Mouse (Mus musculus) heart, adult 11 months (tissue): ENCODE results near the gene Kcnq2.

Experiments used
- DNase-seq: peaks from one replicate; pipeline ENCODE4 v3.0.0; 2022

Kcnq2 gene

DNA sequence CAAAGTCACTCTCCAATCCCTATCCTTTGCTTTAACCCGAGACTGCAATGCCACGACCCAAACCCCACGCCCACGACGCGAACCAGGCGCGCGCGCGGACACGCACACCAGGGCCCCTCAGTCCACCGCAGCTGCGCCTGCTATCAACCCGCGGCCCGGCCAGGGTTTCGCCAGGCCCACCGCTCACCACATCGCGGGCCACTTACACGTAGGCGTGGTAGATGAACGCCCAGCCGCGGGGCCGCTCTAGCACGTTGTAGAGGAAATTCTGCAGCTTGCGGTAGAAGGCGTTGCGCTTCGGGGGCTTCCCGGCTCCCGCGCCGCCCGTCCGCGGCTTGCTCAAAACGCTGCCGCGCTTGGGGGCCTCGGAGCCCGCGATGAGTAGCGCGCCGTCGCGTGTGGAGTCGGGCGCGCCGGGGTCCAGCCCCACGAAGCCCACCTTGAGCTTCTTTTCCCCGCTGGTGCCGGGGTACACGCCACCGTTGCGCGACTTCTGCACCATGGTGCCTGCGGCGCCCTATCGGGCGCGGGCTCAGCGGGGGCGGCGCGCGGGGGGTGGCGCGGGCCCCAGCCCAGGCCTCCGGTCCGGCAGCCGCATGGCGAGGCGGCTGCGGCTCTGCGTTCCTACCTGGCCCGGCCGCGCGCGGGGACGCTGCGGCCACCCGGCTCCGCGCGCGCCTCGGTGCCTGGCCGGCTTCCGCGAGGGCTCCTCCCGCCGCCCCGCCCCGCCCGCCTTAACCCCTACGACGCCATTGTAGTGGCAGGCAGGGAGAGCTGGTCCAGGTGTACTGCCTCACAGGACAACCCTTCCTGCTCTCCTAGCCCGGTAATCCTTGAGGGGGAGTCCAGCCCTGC is at the start of gene Kcnq2:
Gene Kcnq2, minus strand, starts transcription at position 710 of the 855 bp plus-strand sequence.
- DNase-seq: no peak

DNA sequence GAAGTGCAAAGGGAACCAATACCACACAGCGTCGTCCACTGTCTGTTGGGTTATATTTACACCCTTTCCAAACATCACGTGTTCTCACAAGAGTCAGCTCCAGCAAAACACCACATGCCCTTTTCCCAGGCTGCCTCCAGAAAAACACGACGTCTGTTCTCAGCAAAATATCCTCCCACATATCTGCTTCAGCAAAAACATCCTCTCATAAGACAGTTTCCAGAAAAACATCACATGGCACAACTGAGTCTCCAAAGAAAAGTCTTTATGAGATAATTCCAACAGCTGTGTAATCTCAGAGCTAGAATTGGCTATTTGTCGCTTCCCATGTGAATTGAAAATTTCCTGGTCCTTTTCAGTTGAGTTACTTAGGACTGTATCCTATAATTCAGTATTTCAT is 45.8 kb upstream of the Kcnq2 start:
- peak; percentile 93 for DNase-seq

DNA sequence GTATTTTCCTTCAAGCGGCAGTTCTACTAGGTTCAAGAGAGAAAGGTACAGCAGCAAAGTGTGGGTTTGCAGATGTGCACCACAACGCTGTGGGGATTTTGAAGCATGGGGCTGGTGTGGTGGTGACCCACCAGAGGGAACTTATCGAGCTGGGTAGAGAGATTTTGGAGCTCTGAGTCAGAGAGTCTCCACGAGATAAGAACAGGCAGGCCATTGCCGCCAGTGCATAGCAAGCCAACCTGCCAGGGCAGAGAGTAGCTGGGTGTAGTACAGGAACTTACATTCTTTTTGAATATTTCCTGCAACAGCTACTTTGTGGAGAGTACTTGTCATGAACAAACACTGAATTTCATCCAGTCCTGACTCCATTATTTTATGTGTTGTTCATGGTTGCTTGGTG is 43.4 kb upstream of the Kcnq2 start:
- no peak for DNase-seq

DNA sequence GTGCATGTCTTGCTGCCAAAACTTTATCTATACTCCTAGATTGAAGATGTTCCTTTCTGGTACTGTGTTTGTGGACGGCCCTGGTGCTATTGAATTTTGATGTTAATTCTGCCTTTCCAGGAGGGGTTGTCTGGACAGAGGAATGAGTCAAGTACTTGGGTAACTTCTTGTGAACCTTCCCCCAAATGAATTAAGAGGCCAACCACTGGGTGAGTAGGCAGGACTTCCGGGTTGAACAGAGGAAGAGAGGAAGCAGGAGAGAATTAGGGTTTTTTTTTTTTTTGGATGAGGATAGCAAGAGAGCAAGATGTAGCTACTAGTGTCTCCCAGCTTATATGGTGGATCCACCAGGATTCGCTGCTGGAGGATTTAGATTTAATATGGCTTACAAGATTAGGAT is 42.9 kb upstream of the Kcnq2 start:
- DNase-seq: no peak

DNA sequence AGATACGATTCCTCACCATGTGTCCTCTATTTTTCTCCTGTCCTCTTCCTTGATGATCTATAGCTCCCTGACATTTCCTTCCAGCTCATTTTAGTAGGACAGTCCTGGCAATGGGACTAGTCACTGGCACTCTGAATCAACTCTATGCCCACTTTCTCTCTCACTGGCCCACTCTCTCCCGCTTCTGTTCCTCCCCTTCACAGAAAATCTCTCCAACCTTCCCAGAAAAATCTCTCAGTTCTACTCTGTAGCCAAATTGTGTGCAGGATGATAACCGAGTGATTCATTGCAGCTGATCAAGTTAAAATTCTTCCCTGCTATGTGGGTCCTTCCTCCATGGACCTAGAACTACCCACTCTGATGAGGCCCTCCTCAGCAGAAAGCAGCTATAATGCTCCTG is 39.5 kb upstream of the Kcnq2 start:
- no peak for DNase-seq

DNA sequence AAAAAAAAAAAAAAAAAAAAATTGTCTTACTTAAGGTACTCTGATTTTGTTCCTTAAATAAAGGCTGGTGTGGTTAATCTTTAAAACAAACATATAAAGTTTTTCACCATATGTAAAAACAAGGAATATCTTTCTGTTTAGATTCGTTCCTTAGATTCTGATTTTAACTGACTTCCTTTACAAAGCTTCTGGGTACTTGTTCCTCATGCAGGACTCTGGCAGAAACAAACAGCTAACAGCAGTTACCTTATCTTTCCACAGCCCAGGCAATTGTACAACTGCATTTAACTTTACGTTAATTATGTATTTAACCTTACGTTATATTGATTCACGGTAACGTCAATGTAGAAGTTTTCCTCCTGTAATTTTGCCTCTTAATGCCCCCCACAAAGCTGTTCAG is 31.4 kb upstream of the Kcnq2 start:
- no peak for DNase-seq

DNA sequence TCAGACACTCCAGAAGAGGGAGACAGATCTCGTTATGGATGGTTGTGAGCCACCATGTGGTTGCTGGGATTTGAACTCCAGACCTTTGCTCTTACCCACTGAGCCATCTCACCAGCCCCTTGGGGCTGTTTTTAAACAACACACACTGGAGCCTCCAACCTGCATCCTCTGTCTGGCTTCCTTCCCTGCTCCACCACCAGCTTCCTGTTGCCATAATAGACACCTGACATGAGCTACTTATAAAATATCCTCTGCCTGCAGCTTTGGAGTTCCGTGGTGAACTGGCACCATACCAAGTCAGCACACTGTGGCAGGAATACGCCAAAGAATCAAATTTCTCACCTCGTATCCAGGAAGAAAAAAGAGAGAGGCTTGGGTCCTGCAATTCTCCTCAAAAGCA is 25.7 kb upstream of the Kcnq2 start:
- DNase-seq: no peak

DNA sequence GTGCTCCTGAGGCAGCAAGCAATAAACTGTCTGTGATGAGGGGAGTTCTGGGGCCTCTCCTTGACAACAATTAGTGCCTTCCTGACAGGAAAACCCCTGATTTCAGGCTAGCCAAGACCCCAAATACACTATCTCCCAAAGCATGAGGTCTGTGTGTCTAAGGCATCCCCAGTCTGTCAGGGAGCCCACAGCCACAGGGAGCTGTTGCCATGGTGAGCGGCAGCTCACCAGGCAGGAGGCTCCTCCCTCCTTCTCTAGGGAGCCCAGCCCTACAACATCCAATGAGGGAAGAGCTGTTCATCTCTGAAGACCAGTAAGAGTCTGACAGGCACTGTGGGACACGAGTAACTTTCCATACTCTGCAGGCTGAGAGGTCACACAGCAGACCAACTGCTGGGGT is 24.7 kb upstream of the Kcnq2 start:
- peak; percentile 97 for DNase-seq

DNA sequence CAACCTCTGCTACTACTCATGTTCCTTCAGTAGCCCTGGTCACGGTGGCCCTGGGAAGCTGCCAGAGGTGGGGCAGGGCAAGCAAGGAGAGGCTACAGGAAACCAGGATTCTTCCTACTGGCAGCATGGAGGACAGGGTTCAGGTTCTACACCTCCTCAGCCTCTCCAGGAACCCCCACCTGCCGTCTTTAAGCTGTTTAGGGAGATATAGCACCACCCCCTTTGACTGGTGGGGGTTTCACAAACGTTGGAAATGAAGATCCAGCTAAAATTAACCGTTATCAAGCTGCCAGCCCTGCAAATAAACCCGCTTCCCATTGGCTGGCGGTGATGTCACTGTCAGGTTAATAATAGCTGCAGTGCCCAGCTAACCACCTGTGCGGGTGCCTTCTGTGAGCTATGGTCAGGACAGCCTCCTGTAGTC is 24.0 kb upstream of the Kcnq2 start:
- peak; percentile 98 for DNase-seq

DNA sequence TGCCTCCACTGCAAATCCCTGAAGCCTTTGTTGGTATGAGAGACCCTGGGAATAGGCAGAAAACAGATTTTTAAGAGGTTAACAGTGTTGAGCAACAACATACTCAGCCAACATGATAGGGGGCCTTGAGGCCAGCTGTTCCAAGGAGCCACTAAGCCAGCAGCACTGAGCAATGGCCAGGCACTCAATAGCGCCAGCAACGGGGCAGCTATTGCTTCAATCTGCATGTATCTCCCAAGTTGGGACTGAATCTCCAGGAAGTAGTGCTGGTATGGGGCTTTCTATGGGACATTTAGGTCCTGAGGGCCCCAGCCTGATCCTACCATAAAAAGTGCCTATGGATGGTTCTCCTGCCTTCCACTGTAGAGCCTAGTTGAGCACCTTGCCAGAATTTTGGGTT is 23.4 kb upstream of the Kcnq2 start:
- peak; percentile 97 for DNase-seq

DNA sequence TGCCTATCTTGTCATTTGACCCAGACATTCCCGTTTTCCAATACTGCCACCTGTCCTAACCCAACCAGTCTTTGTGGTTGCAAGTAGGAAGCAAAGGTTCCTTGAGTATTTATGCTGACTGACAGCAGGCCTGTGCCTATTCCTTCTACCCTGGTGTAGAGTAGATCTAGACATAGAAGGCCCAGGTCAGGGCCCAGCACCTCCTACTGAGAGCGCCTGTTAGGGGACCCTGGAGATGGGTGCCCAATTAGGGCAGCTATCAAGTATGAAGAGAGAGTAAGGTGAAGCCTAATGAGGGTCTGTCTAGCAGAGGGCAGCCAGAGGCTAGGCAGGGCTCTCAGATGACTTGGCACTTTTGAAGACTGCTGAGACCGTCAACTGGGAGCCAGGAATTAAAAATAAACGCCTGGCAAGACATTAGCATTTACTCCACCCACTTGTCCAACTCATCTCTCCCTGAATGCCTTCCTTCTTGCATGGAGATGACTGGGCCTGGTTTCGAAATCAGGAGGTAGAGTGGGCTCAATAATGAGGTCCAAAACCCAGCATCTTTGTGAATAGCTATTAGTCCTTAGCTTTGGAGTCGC is 22.7 kb upstream of the Kcnq2 start:
- peak; percentile 96 for DNase-seq

DNA sequence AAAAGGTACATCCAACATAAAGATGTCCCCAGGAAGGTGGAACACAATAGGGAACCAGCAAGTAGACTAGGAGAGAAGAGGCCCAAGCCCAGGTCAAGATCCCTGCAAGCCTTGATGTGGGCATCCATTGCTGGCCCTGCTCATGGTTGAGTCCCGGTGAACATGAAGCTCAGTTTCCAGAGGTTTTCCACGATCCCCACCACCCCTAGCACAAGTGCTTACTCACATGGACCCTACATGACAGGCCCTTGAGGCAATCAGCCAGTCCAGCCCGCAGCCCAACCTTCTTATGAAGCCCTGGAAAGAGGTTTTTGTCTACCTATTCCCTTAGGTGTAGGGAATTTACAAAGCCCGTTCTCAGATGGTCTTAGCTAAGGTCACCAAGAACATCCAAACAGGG is 22.1 kb upstream of the Kcnq2 start:
- peak; percentile 93 for DNase-seq

DNA sequence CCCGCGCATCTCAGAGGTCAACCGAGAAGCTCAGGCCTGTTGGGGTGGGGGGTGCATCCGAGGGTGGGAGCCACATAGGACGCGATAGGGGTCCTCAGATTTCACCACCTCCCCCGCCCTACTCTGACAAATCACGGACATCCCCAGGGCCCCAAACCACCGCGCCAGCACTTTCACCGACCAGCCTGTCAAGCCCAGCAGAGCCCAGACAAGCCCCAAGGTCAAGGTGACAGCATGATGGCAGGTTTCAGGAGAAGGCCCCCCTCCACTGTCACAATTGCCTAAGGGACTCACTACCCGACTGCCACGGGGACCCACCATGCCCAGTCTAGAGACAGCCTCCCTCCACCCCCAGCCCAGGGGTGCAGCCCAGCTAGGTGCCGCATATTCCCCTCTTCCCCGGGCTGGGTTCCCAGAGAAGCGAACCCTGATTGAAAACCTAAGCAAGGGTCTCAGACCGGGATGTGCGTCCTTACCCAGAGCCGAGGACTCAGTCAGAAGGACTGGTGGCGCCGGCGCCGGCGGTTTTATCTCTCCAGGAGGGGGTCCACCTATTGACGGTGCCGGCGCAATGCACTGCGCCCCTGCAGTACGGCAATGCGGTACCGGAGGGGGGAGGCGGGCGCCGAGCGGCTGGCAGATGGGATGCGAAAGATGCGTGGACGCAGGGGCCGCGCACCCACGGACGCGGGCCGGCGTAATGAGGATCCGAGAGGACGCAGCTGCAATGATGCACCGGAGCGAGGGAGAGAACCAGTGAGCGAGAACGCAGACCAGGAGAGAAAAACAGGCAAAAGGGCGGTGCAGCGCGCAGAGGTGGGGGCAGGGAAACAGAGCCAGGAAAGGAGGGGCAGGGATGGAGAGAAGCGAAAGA is 21.4 kb upstream of the Kcnq2 start, which contains the start of gene Eef1a2:
Gene Eef1a2, minus strand, starts transcription at position 767 of the 874 bp plus-strand sequence.
- peak; percentile 96 for DNase-seq

DNA sequence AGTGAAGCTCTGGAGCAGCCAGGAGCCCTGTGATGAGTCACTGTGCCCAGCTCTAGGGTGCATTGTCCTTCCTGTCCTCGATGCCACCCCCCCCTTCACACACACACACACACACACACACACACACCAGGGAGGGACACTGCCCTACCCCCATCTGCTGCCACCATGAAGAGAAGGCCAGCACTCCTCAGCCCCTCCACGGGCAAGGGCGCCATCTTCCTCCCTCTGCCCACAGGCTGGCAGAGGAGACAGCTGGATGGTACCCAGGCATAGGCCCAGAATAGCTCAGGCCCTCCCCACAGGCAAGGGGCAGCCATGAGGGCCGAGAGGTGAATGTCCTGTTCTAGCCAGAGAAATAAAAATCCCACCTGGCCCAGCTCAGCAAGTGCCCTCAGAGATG is 20.7 kb upstream of the Kcnq2 start:
- peak; percentile 97 for DNase-seq

DNA sequence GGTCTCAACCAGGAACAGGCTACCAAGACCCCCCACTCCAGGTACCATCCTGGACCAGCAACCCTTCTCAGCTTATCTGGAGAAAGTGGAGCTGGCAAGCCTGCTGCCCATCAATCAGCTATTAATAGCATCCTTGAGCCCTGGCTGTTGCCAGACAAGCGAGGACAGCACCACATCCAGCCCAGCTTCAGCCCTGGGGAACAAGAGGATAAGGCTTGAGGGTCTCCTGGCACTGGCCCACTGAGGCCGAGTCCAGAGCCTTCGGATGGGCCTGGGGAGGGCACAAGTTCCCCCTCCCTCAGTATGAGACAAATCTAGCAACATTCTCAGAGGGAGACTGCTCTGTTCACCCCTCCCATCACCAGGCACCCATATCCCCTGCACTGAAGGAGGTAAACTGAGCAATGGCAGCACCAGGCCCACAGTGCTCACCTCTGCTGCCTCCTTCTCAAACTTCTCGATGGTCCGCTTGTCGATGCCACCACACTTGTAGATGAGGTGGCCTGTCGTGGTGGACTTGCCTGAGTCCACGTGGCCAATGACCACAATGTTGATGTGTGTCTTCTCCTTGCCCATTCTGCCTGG is 19.8 kb upstream of the Kcnq2 start:
- DNase-seq: peak; percentile 92

DNA sequence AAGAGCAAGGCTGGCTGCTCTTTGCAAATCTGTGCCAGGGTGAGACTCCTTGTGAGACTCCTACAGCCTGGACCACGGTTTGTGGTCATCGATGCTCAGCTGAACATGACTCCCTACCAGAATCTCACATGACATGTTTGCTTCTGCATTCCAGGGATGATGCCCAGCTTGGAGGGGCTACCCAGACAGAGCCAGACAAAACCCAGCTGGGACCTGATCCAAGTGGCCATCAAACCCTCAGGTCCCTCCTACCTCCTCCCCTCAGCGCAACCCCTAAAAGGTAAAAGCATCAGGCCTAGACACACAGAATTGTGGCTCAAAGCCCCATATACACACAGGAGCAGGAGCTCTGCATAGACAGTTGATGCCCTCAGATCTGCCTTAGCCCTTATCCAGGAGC is 19.3 kb upstream of the Kcnq2 start:
- DNase-seq: no peak

DNA sequence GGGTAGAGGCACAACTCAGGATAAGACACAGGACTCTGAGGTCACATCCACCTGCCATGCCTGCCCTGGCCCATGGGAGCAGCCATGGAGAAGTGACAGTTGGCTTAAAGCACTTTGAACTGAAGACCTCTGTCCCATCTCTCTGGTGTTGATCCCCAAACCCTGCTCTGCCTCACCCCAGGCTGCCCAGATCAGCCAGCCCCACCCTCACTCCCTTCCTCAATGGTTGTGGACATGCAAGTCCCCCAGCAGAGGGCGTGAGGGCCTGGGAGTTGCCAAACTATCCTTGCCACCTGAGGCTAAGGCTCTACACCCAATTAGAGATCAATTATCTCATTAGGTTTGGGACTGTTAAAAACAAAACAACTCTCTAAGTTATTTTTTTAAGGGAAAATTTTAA is 18.7 kb upstream of the Kcnq2 start:
- DNase-seq: no peak

DNA sequence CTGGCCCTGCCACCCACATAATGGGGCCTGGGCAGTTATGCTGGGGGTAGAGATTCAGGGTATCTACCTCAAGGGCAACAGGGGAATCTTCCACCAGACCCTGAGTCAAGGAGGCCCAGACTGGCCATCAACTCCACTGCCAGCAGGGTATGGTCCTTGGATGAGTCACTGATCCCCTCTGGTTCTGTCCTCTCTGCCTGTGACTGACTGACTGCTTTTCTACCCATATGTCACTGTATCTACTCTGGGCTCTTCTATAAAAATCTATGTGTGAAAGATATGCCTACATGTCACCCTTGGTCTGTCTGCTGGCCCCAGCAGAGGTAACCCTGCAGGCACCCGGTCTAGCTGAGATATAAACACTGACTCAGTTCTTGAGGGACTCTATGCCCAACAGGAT is 18.0 kb upstream of the Kcnq2 start:
- no peak for DNase-seq

DNA sequence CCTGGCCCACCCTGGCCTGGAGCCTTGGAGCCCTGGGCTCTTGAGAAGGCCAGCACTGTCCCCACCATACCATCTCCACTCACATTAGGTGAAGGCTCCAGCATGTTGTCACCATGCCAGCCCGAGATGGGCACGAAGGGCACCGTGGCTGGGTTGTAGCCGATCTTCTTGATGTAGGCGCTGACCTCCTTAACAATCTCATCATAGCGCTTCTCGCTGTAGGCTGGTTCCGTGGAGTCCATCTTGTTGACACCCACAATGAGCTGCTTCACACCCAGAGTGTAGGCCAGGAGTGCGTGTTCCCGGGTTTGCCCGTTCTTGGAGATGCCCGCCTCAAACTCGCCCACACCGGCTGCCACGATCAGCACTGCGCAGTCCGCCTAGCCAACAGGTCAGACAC is 17.6 kb upstream of the Kcnq2 start:
- peak; percentile 91 for DNase-seq

DNA sequence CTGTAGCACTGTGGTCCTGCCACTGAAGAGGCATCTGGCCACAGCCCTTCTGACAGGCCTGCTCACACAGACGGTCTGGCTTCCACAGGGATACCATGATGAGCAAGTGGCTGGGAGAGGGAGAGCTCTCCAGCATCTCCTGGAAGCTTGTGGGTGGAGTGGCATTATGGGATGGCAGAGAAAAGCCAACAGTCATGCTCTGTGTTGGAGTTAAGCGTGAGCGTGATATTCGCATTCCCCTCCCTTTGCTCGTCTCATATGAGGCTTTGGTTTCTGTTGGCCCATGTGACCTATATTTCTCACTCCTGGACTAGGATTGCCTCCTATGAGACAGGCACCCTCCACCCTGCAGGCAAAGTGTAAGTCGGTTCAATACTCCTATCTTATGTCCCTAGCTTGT is 15.2 kb upstream of the Kcnq2 start:
- DNase-seq: no peak

DNA sequence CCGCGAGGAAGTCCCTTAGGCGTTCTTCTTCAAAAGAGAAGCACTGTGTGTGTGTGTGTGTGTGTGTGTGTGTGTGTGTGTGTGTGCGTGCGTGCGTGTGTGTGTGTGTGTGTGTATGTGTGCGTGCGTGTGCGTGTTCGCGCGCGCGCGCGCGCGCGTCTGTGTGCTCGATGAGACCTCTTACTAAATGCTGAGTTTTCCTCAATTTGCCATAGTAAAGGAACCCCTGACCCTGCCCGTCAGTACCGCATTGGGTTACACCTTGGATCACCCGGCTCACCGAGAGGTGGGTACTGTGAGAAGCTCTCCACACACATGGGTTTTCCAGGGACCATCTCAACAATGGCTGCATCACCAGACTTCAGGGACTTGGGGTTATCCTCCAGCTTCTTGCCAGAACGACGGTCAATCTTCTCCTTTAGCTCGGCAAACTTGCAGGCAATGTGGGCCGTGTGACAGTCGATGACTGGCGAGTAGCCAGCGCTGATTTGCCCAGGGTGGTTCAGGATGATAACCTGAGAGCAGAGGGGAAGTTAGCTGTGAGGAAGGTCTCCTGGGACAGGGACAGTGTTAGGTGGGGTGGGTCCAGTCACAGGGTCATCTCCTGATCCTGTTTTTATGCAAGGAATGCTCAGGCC is 13.3 kb upstream of the Kcnq2 start:
- DNase-seq: peak; percentile 92

DNA sequence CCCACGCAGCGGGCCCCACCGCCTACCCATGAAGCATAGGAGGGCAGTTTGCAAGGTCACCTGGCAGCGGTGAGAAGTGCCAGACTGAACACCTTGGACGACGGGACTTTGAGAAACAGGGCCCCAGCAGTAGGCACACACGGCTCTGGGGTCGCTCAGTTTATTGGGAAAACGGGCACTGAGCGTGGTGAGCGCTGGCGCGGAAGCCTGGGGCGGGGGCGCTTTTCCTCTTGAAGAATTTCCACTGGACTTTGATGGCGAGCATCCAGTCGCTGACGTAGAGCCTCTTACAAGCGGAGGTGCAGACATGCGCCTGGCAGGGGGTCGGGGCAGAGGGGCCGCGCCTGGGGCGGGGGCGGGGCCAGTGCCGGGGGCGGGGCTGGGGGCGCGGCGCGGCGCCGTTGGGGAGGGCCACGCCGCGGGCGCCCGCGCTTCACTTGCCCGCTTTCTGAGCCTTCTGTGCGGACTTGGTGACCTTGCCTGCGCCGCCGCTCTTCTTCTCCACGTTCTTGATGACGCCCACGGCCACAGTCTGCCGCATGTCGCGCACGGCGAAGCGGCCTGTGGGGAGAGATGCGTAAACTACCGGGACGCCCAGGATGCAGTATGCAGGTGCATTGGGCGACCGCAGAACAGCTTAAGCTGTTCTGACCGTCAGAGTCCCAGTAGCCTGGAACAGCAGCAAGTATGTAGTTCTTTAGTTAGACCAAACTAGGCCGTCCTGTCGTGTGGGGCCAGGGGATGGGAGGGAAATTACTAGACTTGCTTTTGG is 12.6 kb upstream of the Kcnq2 start:
- DNase-seq: peak; percentile 96
